ENCODE assay signal across 15 mouse cellular contexts in the genomic region with DNA sequence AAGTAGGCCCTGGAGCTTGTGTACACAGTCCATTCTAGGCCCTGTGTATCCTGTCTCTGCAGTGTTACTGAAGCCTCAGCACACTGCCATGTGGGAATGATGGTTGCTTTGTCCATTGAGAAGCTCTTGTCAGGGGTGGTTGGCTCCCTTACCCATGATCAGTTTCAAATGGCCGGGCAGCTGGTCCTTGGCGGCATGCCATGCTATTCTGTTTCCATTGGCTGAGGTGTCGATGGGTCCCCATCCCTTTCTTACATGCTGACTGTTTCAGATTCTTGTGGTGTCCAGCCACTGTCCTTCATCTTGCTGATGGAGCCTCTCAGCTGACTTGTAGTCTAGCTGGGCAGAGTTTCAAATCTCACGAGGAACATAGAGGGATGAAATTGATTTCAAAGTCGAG.
"Had no signal": no experiment of that assay in that cellular context is flagged by ENCODE, and none has a peak within 500 bp of the region (broad histone marks: within the 10 kb centered on the region; RNA-seq: fewer than 3 reads in every experiment).

No protein-coding gene starts in this region.

- H3K27ac ChIP-seq: kidney, postnatal 0 days; layer of hippocampus, adult 2 months; limb, embryonic 12.5 days; limb, embryonic 15.5 days; liver, embryonic 14.5 days; macrophage; midbrain, embryonic 12.5 days; stomach, embryonic 15.5 days had no signal

- DNase-seq: kidney, postnatal 25 days; layer of hippocampus, adult 9-11 months; liver, postnatal 0 days; lung, embryonic 14.5 days; right cerebral cortex, postnatal 25 days; spleen, adult 18-20 months; thymus, postnatal 25 days had no signal

- H3K4me3 ChIP-seq: layer of hippocampus, adult 2 months; limb, embryonic 12.5 days; limb, embryonic 15.5 days; midbrain, embryonic 12.5 days; stomach, embryonic 15.5 days had no signal
